Mouse (Mus musculus): ENCODE measurements at regions not wholly inside any gene's neighbourhood (a gene's known extent, or its start where the extent isn't known, plus 50 kb on each side); places are given as distances from the start of the nearest gene placed in this dataset.

GRCm38 (mm10) chr1:183712895-183713294 is 294.9 kb downstream of the Hhipl2 start:
- no peak for TF ChIP-seq CTCF (IDR thresholded peaks at IDR 0.05; ENCODE audit: control insufficient read depth, insufficient read depth, insufficient read length)
- no peak for TF ChIP-seq USF1 (IDR thresholded peaks at IDR 0.05; ENCODE audit: low read depth)
- no peak for TF ChIP-seq CEBPB (IDR thresholded peaks at IDR 0.05; ENCODE audit: low read depth)
- TF ChIP-seq MAX (IDR thresholded peaks at IDR 0.05) = no peak
- no peak for TF ChIP-seq MYOG (IDR thresholded peaks at IDR 0.05; ENCODE audit: control insufficient read depth, extremely low read depth, insufficient read length)
- TF ChIP-seq FOSL1 (IDR thresholded peaks at IDR 0.05; ENCODE audit: insufficient read depth, low read length, poor library complexity, severe bottlenecking) = no peak
